Mouse (Mus musculus) small intestine, adult 2 months (tissue): ENCODE results near the gene Zcchc3. TPM values are rescaled to one million over a fixed set of nuclear protein-coding genes. Genes with fewer than 3 reads are reported as not detected.
A peak's percentile ranks its signal among the peaks of the same experiment; 100 is the strongest.

Experiments
- H3K27ac ChIP-seq: fragments of 200-500 bp; 2 replicates; pipeline ENCODE4 v1.5.1; 2012; ENCODE audit warnings: low read depth, low read length, control low read depth, inconsistent platforms; ENCODE audit not compliant: insufficient read depth
- H3K27me3 ChIP-seq: fragments of 200-500 bp; 2 replicates; pipeline ENCODE4 v1.6.1; 2012; ENCODE audit warnings: mild to moderate bottlenecking, moderate library complexity, low read length, inconsistent platforms; ENCODE audit not compliant: control insufficient read depth, insufficient read depth
- H3K36me3 ChIP-seq: fragments of 200-500 bp; 2 replicates; pipeline ENCODE4 v1.6.1; 2012; ENCODE audit warnings: mild to moderate bottlenecking, low read length, control low read depth, inconsistent platforms; ENCODE audit not compliant: control insufficient read depth, insufficient read depth
- H3K4me1 ChIP-seq: fragments of 200-500 bp; 2 replicates; pipeline ENCODE4 v1.6.1; 2012; ENCODE audit warnings: low read length, inconsistent platforms, mixed read lengths; ENCODE audit not compliant: control insufficient read depth, insufficient read depth, insufficient read length
- H3K4me3 ChIP-seq: fragments of 200-500 bp; 2 replicates; pipeline ENCODE4 v1.5.1; 2012; ENCODE audit warnings: low read depth, mild to moderate bottlenecking, control low read depth, inconsistent platforms, low read length, moderate library complexity
- CTCF ChIP-seq: fragments of 200-500 bp; IDR thresholded peaks from 2 replicates; pipeline ENCODE4 v1.5.1; 2012; ENCODE audit warnings: low read depth, mild to moderate bottlenecking, control low read depth, inconsistent platforms, low read length, moderate library complexity, mixed read lengths; ENCODE audit not compliant: insufficient replicate concordance, insufficient read length; ENCODE audit errors: extremely low read depth
- POLR2A ChIP-seq: fragments of 200-500 bp; IDR thresholded peaks from 2 replicates; pipeline ENCODE4 v1.6.1; 2012; ENCODE audit warnings: low read depth, mild to moderate bottlenecking, control low read depth, inconsistent platforms, low read length, moderate library complexity
- WGBS: fragments of 180-500 bp; shearing (Covaris S2); methylation state at CpG from one replicate; pipeline ENCODE4 v1.1.7; 2018; 5-methylcytosine and 5-hydroxymethylcytosine counted together
- polyA plus RNA-seq: library from polyadenylated mRNA; depleted of rRNA; stranded (reverse); fragments of >200 nt; gene quantifications from 2 replicates; pipeline ENCODE4 v1.2.3, GENCODE M21; 2012

Zcchc3 gene
- polyA plus RNA-seq, 1 experiment: 1.9 TPM

- Histone ChIP-seq H3K27me3 (peaks cover 14% of the 10 kb centered on the region), H3K36me3 (no peaks in the 10 kb centered on the region), H3K4me1 (peaks cover 12% of the 10 kb centered on the region), H3K4me3 (peak overlapping the region; percentile 89), H3K27ac (no peak overlapping the region)
- TF ChIP-seq POLR2A (no peak), CTCF (no peak)
- WGBS: 54% methylated on average over 13 of the region's 13 CpGs
Observed at GRCm38 (mm10) chr2:152395271-152395920, 19.4 kb downstream of the Zcchc3 start.

DNA sequence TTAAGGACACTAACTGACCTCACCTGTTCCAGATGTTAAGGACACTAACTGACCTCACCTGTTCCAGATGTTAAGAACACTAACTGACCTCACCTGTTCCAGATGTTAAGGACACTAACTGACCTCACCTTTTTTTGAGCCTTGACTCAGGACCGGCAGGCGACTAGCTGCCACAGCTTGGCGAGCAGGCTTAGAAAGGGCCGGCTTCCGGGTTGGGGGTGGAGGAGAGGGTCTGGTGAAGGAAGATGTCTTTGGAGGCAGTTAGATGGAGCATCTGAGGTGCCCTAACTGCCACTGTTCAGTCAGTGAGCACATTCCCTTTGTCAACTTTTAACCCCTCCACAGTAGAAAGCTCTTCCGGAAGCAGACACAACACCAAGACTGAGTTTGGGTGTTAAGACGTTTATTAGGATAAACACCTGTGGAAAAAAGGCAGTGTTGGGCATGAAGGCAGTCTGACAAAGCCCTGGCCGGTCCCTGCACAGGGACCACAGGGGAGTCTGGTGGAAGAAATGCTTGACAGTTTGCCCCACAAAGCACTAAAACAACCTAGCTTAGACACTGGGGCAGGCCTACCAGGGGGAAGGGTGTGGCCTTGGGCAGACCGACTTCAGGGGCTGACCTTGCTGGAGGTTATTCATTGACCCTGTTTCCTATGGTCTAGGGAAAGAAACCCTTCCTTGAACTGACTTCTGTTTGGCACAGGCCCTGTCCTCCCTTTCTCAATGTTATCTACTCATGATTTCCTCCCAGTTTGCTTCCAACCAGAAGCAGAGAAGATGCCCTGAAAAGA lies 21.4 kb downstream of the Zcchc3 start:
- Histone ChIP-seq H3K4me3 (no peak overlapping the region), H3K4me1 (peaks cover 7% of the 10 kb centered on the region; the same call in 1 of the 2 replicates), H3K36me3 (no peaks in the 10 kb centered on the region), H3K27ac (no peak overlapping the region), H3K27me3 (peaks cover 10% of the 10 kb centered on the region; the same call in 1 of the 2 replicates)
- 73% methylated on average over 9 of the region's 9 CpGs for WGBS
- TF ChIP-seq CTCF (no peak), POLR2A (no peak)

GRCm38 (mm10) chr2:152392786-152393185 lies 22.0 kb downstream of the Zcchc3 start:
- WGBS: 27% methylated on average over 3 of the region's 3 CpGs
- H3K4me3 ChIP-seq: no peak overlapping the region
- TF ChIP-seq POLR2A: no peak
- no peak for TF ChIP-seq CTCF
- H3K27ac ChIP-seq: no peak overlapping the region
- H3K4me1 ChIP-seq: peaks cover 5% of the 10 kb centered on the region; the same call in 1 of the 2 replicates
- no peaks in the 10 kb centered on the region for H3K36me3 ChIP-seq
- H3K27me3 ChIP-seq: peaks cover 10% of the 10 kb centered on the region; the same call in 1 of the 2 replicates

- no peaks in the 10 kb centered on the region for H3K27me3 ChIP-seq
- no peak overlapping the region for H3K4me3 ChIP-seq
- H3K27ac ChIP-seq: no peak overlapping the region
- no peaks in the 10 kb centered on the region for H3K4me1 ChIP-seq
- no peak for TF ChIP-seq POLR2A
- no peak for TF ChIP-seq CTCF
- no peaks in the 10 kb centered on the region for H3K36me3 ChIP-seq
- WGBS: 83% methylated on average over 4 of the region's 4 CpGs
Observed at GRCm38 (mm10) chr2:152384191-152384590, 30.6 kb downstream of the Zcchc3 start.

DNA sequence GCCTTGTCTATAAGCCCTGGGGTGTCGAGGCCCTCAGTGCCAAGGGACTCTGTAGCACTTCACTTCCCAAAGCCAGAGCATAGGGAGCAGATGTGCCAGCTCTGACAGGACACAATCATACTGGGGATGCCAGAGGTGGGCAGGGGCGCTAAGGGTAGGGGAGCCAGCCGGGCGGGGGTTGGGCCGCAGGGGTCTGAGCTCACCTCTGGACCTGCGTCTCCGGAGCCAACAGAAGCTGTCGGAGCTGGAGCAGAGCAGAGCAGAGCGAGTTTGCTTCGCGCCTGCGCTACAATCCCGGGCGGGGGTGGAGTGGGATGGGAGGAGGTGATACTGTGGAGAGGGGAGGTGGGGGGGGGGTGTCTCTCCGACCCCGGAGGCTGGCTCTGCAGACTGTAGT lies 38.5 kb downstream of the Zcchc3 start, which contains the start of gene Nrsn2:
Gene Nrsn2, minus strand, starts transcription at position 294 of the 397 bp plus-strand sequence.
- H3K4me1 ChIP-seq: no peaks in the 10 kb centered on the region; the same call in 1 of the 2 replicates
- H3K27me3 ChIP-seq: peaks cover 14% of the 10 kb centered on the region
- H3K4me3 ChIP-seq: no peak within 1 kb of the TSS
- TF ChIP-seq CTCF (no peak), POLR2A (no peak)
- WGBS: 8% methylated on average over 16 of the region's 16 CpGs
- no peaks in the 10 kb centered on the region for H3K36me3 ChIP-seq
- no peak within 1 kb of the TSS for H3K27ac ChIP-seq

GRCm38 (mm10) chr2:152375652-152376344 lies 39.0 kb downstream of the Zcchc3 start:
- Histone ChIP-seq H3K27me3 (peaks cover 14% of the 10 kb centered on the region), H3K27ac (no peak overlapping the region), H3K36me3 (no peaks in the 10 kb centered on the region), H3K4me3 (no peak overlapping the region), H3K4me1 (no peaks in the 10 kb centered on the region; the same call in 1 of the 2 replicates)
- no peak for TF ChIP-seq CTCF
- TF ChIP-seq POLR2A: no peak
- 13% methylated on average over 21 of the region's 21 CpGs for WGBS
